Mouse (Mus musculus): Measurements from ENCODE around the gene Prr12.
"Not testable (repeated sequence)": the region's sequence is repeated elsewhere in the genome, so short reads cannot be mapped to it uniquely, and the experiment has no call there.

Prr12 gene

DNA sequence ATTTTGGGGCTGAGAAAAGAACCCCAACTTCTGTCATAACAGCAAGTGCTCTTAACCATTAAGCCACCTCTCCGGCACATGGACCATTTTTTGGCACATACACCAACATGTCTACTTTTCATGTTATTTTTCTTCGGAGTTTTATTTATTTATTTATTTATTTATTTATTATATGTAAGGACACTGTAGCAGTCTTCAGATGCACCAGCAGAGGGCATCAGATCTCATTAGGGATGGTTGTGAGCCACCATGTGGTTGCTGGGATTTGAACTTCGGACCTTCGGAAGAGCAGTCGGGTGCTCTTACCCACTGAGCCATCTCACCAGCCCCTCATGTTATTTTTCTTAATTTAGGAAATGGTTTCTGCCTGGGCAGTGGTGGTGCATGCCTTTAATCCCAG, 29.0 kb downstream of the Prr12 start:
- not testable (repeated sequence) for DNase-seq (ENCODE audit: low spot score)

DNA sequence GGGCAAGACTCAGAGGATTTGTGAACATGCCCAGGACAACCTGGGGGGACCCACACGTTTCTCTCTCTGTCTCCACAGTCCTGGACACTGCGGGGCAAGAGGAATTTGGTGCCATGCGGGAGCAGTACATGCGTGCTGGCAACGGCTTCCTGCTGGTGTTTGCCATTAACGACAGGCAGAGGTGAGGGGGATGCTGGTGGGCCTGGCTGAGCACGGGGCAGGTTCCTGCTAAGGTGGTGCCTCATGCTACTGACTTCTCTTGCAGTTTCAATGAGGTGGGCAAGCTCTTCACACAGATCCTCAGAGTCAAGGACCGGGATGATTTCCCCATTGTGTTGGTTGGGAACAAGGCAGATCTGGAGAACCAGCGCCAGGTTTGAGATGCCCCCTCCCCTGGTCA, 32.5 kb downstream of the Prr12 start:
- DNase-seq (ENCODE audit: low spot score) = no peak

DNA sequence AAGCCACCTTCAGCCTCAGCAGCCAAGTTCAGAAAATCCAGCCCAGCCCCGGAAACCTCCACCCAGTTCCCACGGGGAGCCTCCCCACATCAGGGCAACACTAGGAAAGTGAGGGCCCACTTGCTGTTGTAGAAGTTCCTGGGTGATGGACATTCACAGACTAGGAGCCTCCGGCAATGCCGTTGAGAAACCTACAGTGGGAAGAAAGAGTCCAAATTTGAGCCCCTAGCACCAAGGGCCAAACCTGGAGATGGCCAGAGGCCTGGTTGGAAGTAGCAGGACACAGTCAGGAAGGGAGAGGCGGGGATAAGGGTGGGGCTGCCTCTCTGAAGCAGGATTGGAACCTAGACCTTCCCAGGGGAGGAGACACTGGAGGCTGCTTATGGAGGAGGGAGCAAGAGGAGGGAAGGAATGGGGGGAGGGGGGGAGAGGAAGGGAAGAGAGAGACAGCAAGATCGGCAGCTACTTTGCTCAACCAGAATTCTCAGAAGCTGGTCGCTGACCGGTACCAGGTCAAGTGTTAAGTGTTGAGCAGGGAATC, 33.6 kb downstream of the Prr12 start:
- DNase-seq (ENCODE audit: low spot score) = no peak

DNA sequence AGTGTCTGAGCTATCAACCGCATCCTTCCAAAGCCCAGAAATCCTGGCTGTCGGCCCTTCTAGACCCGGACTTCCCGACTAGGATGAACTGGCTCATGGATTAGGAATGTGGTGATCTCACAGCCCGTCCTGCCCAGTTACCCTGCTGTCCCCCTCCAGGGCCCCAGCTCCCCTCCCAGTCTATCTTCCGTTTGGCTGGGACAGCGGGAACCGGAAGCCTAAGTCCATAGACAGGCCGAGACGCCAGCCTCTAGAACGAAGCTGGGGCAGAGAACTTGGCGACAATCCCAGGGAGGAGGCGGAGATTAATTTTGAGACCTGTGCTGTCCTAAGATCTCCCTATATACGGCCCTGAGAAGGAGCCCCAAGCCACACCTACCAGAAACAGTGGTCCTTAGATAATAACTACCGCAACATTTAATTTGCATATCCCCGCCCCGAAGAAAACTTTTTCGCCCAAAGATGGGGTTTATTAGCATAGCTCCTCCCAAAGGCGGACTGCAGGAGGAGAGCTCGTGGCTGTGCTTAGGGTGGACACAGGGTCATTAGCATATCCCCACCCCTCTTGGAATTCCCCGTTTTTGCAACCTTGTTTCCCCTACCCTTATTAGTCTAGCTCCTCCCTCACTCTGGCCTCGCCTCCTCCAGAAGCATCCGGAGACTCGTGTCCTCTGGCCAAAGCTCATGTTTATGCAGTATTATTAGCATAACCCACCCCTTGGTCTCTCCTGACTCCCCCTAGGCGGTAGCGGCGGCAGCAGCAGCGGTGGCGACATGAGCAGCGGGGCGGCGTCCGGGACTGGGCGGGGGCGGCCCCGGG, 35.2 kb downstream of the Prr12 start, which contains the start of gene Rras:
Rras (plus strand) TSS at position 720 of the 820 bp plus-strand sequence.
- peak; percentile 96 for DNase-seq (ENCODE audit: low spot score)

DNA sequence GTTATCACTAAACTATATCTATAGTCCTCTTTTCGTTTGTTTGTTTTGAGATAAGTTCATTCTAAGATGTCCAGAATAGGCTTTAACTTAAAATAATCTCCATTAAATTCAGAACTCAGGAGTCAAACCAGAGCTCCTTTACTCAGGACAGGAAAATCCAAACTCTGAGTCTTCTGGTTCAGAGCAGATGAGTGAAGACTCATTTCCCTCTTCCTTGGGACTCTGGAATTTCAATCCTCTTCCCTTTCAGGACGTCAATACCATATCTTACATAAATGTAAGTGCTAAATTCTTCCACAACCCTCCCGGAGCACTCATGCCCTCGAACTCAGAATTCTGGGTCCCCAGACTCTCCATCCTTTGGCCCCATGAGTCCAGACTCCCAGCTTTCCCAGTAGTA, 35.9 kb downstream of the Prr12 start:
- no peak for DNase-seq (ENCODE audit: low spot score)

DNA sequence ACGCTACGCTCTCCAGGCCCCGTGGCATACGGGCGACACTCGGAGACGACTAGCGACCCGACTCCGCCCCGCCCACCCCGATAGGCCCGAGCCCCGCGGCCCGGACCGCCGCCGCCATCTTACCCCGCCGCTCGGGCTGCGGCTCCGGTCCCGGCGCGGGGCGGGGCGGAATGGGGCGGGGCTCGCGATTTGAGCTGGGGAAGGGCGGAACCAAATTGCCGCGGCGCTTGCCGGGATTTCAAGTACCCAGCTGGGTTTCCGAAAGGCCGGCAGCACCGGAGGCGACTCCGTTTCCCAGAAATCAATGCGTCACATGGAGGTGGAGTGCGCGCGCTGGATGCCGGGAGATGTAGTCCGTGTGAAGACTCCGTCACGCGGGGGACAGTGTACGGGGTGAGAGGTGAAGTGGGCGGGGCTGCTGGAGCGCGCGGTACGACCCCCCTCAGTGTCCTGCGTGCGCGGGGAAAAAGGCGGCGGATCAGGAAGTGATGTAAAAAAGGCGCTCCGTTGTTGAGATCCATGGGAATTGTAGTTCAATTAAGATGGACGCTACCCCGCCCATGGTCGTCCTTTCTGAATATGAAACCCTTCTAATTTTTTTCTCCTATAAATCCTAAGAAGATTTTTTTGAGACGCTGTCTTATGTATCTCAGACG, 36.6 kb downstream of the Prr12 start, which contains the start of gene Scaf1:
Scaf1 (minus strand) TSS at position 407 of the 656 bp plus-strand sequence.
- DNase-seq (ENCODE audit: low spot score) = peak; percentile 99

DNA sequence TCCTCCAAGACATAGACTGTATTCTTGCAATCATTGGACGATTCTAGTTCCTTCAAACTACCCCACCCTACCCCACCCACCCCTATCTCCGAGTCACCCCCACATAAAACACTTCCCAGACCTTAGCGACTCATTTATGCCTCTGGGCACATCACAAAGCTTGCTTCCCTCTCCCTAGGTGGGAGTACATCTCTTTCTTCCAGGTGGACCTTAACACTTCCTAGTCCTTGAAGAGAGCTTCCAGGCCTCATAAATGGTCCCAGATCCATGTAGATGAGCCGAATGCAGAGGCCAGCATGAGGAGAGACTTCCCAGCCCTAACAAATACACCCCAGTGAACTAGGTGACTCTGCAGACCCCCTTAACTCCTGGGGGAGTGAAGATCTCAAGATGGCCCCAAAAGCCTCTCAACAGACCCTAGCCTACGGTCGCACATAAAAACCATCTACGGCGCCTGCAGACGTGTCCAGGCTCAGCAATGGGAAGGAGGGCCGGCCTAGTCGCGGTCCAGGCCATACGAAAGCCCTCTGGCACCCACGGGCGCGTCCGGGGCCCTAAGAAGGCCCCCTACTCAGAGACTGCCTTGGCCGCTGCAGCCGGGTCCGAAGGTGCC, 37.2 kb downstream of the Prr12 start:
- DNase-seq (ENCODE audit: low spot score) = no peak

DNA sequence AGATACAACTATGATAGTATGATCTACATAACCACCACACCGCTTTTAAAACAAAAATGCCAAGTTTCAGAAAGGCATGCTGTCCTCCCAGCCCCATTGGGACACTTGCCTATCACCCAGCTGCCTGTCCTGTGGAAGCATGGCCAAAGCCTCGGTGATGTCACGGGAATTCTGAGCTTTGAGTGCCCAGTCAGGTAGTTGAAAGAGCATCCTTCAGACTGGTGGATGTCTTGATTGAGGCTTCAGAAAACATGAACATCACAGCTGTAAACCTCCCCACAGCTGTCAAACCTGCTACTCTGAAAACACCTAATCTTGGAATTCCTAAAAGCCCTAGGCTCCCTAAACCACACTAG, 38.6 kb downstream of the Prr12 start:
- DNase-seq (ENCODE audit: low spot score) = no peak

DNA sequence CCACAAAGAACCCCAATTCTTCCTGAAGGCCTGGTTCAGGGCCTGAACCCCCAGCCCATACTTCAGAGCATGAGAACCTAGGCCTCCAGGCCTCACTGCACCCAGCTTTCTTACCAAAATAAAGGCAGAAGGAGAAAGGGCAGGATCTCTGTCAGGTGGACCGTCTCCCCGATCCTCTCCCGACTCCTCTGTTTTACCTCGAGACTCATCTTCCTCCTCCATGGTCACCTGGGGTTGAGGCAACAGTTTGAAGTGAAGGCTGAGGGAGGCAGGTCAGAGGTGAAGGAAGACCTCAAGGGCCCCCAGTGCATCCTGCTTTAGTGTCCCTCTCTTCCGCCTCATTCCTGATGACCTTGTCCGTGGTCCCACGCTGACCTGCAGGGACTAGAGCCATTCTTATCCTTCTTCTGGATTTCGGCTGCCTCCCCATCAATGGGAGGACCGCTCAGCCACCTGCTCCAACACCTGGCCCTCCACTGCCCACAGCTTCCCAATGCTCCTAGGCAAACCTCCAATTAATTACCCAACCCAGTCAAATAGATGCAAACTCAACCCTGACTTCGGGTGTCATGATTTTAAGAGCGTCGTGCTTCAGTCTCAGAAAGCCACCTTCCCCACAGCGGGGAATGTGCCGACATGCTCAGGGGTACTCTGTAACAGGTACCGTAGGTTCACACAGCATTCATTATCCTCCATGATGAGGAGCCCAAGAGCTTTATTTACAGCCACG, 39.1 kb downstream of the Prr12 start:
- no peak for DNase-seq (ENCODE audit: low spot score)

DNA sequence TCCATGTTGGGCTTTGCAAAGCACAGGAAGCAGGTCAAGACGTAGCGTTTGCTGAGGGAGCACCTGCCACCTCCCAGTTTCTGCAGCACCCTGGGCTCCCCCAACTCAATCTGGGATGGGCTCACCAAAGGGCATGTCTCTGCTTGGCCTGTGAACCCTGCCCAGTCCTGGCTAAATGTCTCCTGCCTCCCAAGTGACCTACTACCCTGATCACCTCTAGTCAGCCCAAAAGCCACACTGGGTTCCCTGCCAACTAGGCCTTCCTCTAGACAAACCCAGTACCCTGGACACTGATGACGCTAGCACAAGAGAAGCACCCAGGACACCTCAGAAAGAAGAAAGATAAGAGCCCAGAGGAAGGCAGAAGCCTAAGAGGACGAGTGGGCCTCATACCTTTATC, 39.9 kb downstream of the Prr12 start:
- DNase-seq (ENCODE audit: low spot score) = no peak

DNA sequence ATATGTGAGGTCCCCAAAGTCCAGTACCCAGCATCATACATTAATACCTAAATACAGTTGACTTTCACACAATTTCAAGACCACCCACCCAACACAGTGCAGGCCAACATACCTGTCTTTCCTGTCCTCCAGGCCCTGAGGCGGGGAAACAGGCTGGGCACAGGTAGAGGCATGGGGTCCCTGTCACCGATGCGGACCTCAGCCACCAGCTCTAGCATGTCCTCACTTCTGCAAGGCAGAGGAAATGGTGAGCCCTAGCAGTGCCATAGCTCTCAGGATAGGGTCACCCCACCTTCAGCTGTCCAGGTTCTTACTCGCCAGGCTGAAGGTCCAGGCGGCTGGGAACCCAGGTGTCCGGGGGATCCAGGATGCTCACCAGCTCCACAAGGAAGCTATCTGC, 40.7 kb downstream of the Prr12 start:
- DNase-seq (ENCODE audit: low spot score) = no peak

DNA sequence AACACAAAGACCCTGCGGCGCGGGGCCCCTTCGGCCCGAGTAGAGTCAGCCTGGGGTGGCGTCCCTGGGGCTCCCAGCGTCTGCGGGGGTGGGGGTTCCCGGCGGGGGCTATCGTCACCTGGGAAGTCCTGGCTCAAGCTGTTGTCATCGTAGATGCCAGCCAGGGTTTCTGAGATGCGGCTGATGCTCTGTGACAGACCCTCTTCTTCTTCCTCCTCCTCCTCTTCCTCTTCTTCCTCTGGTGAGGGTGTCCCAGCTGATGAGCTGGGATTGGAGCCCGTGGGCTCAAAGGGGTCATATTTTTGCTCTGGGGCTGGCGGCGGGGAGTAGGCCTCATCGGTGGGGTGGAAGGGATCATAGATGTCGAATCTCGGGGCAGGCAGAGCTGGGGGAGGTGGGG, 44.3 kb downstream of the Prr12 start:
- no peak for DNase-seq (ENCODE audit: low spot score)

DNA sequence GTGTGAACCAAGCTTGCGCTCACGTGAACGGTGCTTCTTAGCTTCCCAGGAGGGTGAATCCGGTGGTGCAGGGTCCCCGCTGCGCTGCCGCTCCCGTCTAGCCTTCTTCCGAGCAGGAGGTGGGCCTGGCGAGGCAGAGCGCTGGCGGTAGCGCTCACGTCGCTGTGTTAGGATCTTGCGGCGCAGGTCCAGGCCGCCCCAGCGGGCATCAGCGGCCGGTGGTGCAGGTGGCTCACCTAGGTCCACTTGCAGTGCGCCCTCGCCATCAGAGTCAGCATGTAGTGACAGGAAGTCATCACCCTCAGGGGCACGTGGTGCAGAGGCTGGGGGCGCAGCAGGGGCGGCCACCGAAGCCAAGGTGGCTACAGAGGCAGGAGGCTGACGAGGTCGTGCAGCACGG, 44.8 kb downstream of the Prr12 start:
- no peak for DNase-seq (ENCODE audit: low spot score)

DNA sequence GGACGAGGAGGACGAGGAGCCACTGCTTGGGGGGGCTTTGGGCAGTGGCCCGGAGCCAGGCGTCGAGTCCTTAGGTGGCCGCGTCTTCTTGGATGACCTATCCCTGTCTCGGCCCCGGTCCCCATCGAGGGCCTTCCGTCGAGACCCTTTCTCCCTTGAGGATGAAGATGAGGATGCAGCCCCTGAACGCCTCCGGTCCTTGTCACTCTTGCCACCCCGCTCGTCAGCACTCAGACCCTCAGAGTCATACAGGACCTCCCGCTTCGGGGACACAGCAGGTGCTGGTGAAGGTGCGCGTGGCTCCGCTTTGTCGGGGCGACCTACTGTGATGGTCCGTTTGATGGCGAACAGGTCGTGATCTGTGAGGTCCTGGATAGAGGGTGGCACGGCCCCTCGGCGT, 45.5 kb downstream of the Prr12 start:
- no peak for DNase-seq (ENCODE audit: low spot score)

DNA sequence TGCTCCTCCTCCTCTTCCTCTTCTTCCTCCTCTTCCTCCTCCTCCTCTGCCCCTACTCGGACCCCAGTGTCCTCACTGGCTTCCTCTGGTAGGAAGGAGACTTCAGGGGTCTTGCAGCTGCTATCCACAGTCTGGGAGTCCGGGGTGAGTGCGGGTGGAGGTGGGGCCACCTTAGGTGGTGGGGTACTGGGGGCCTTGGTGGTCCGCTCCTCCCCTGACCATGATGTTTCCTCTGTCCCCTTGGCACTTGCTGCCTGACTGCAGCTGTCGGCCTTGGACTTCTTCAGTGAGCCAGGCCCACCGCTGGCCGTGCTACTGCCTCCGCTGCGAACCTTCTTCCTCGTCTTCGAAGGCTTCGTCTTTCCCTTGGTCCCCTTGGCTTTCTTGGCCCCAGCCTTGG, 46.2 kb downstream of the Prr12 start:
- DNase-seq (ENCODE audit: low spot score) = no peak

DNA sequence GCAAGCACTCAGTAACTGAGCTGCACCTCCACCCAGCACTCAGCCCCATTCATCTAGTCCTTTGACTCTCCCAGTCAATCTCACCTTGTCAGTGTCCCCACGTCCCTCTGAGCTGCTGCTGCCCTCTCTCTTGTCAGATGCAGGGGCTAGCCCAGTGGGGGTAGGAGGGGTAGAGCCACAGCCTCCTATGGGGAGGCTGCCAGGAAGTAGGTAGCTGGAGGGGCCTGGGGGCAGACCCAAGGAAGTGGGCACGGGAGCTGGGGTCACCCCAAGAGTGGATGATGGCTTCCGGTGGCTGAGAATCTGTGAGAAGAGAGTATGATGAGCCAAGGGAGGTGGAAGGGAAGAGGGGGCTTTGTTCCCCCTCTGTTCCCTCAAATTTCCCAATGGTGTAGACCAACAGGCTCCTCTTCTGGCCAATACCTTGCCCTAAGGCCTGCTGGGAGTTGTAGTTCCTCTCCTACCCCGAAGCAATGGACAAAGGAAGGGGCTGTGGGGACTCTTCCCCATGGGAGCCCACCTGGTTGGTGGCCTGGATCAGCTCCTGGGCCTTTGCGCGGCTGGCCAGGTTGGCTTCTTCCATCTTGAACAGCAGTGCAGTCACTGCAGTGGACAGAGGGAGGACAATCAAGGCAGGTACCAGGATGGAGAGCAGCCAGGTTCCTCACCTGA, 47.2 kb downstream of the Prr12 start:
- no peak for DNase-seq (ENCODE audit: low spot score)

DNA sequence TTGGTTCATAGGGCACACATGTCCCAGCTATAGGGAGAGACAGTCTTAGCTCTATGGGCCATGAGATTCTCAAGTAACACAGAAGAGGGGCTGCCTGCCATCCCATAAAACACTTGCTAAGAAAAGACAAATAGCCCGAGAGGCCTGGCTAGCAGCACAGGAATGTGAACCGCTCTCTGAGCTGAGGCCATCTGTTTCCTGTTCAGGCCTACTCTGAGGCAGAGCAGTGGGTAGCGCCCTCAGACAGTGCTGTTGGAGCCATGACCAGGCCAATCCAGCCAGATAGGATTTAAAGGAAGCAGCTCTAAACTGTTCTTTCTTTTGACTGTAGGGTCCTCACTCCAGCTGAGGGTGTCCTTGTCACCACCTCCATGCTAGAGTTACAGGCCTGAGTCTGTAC, 48.1 kb downstream of the Prr12 start:
- no peak for DNase-seq (ENCODE audit: low spot score)

DNA sequence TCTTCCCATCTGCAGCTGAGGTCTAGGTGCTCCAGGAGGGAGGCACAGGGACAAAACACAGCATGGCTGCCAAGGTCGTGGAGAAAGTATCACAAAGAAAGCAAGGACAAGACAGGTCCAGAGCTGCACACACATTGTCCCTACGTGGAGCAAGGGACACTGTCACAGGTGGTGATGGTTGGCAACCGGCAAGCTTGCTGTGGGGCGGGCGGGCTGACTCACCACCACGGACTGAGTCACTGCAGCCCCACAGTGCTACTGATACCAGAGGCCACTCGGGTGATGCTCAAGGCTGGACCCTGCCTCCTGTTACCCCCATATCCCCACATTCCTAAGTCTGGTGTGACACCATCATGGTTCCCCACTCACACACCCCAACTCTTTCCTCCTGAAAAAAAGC, 50.2 kb downstream of the Prr12 start:
- no peak for DNase-seq (ENCODE audit: low spot score)

DNA sequence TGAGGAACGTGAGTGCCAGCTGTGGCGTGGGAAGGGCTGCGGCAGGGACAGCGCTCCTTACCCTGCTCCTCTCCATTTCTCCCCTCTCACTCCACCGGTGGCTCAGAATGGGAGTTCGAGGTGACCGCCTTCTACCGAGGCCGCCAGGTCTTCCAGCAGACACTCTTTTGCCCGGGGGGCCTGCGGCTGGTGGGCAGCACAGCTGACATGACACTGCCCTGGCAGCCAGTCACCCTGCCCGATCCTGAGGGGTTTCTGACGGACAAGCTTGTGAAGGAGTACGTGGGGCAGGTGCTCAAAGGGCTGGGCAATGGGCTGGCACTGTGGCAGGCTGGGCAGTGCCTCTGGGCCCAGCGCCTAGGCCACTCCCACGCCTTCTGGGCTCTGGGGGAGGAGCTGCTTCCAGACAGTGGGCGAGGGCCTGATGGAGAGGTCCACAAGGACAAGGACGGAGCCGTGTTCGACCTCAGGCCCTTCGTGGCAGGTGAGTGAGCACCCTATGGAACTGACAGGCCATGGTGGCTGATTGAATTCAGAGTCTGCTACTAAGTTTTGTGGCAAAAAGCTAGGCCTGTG, 52.1 kb downstream of the Prr12 start:
- DNase-seq (ENCODE audit: low spot score) = no peak

DNA sequence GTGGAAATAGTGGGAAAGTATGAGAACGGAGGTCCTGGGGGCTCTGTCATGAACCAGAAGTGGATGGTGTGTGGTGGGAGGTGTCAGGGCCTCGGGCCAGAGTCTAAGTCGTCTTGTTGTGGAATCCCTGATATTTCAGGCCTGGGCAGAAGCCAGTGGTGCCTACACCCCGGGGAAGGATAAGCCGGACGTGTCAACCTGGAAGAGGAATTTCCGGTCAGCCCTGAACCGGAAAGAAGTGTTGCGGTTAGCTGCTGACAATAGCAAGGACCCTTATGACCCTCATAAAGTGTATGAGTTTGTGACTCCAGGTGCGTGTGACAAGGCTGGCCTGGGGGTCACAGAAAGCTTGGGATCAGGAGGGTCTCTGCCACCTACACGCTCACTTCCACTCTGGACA, 52.9 kb downstream of the Prr12 start:
- no peak for DNase-seq (ENCODE audit: low spot score)

DNA sequence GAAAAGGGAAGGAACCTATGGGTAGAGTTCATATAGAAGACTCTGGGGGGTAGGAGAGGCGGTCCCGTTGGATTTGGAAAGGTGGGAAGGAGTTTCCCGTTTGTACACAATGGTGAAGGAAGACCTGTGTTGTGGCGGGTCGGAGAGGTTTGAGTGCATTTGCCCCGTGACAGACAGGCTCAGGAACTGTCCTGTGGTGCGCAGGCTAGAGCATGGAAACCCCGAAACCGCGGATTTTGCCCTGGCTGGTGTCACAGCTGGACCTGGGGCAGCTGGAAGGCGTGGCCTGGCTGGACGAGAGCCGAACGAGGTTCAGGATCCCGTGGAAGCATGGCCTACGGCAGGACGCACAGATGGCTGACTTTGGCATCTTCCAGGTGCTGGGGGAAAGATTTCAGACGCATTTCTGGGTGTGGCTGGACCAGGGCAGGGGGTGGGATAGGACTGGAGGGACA, 54.2 kb downstream of the Prr12 start, which contains the start of gene Bcl2l12:
Bcl2l12 (minus strand) TSS at position 212 of the 455 bp plus-strand sequence.
- peak; percentile 29 for DNase-seq (ENCODE audit: low spot score)

Measured in retina, embryonic 14.5 days (tissue).